Mouse (Mus musculus) kidney, adult 10 weeks (tissue): ENCODE results near the gene Lrrc37a. TPM values are rescaled to one million over a fixed set of nuclear protein-coding genes. Genes with fewer than 3 reads are reported as not detected.

Experiments used
- polyA plus RNA-seq: library from polyadenylated mRNA; stranded (reverse); fragments of 350-450 nt; fragmentation: Illumina TruSeq; extraction: RNeasy Lipid Tissue Mini Kit (QIAGEN cat#74804); gene quantifications from one replicate; pipeline ENCODE4 v1.2.3, GENCODE M21; 2014; ENCODE audit warnings: low read depth, low replicate concordance

Gene Lrrc37a
- not detected for polyA plus RNA-seq

DNA sequence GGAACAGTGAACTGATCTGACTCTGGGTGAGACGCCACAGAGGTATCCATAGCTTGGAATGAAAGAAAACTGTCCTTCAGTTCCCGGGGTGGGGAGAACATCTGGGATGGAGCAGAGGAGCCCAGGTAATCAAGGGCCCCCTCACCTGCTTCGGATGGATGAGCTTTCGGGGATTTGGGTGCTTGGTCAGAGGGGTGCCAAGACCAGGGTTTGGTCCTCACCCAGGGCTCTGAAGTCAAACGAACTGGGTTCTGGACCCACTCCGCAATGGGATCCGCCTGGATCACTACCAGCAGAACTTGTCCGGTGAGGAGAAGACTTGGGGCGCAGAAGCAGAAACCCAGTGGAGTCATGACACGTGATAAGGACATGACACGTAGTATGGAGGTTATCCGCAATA is at the start of gene Lrrc37a:
Gene Lrrc37a (minus strand): TSS at position 101 of the 400 bp plus-strand sequence.

DNA sequence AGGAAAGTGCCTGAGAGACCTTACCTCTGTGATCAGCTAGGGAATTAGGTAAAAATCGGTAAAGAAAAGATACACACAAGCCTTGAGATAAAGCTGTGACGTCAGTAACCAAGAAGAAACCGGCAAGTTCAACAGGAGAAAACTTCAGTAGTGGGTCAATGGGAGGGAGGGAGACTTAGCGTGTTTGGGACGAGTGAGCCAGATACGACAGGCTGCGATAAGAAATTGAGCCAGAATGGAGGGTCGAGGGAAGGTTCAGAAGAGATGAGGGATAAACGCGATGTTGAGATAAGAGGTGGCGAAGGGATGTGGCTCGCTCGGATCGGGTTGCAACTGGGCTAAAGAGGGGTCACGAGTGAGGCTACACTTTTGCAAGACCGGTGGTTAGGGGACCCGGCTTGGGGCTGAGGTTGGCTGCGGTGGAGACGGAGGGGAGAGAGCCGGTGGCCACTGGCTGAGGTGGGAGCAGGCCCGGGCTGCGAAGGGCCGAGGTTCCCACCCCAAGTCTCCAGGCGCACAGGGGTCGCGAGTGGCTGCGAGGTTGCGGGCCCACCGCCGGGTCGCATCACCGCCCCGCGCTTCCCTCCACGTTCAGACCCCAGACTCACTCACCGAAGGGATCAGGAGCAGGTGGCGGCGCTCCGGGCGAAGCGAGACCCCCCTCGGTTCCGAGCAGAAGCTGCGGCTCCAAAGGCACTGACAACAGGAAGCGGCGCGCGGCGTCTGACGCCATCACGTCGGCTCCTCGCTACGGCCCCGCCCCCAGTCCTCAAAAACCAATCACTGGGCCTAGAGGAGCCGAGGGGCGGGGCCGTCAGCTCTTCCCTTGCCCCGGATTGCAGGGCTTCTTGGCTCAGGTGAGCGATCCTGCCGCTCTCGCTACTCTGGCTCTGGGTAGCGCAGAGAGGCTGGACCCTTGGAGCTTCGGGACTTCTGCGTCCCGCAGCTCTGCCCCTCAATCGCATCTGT is 92.1 kb downstream of the Lrrc37a start, which contains the start of gene Plekhm1:
Gene Plekhm1 (minus strand): TSS at position 707 of the 969 bp plus-strand sequence.

Other genes starting within 250 kb of the Lrrc37a start
- gene Map3k14, start 237.1 kb downstream of the Lrrc37a start, polyA plus RNA-seq, result not detected
- 1.4 TPM for gene Arhgap27, start 140.9 kb downstream of the Lrrc37a start, polyA plus RNA-seq
- 1.5 TPM for gene Plekhm1, start 91.9 kb downstream of the Lrrc37a start, polyA plus RNA-seq
- gene Gm884, start 116.5 kb upstream of the Lrrc37a start, polyA plus RNA-seq, result not detected
- gene Lyzl6, start 134.3 kb upstream of the Lrrc37a start, polyA plus RNA-seq, result not detected
- not detected for gene Rprml, start 145.0 kb upstream of the Lrrc37a start, polyA plus RNA-seq
- 52.1 TPM for gene Gosr2, start 193.3 kb upstream of the Lrrc37a start, polyA plus RNA-seq
- gene Wnt9b, start 245.2 kb upstream of the Lrrc37a start, polyA plus RNA-seq, result 0.32 TPM